Mouse (Mus musculus) heart, postnatal 0 days (tissue): Measurements from ENCODE around the gene Tcerg1l.

ENCODE experiments used
- CTCF ChIP-seq: IDR thresholded peaks from 2 replicates; pipeline ENCODE4 v1.5.1; 2016; ENCODE audit warnings: antibody characterized with exemption, control low read depth, low read depth
- EP300 ChIP-seq: IDR thresholded peaks from 2 replicates; pipeline ENCODE4 v1.6.1; 2016; ENCODE audit warnings: antibody characterized with exemption, low read depth

GRCm38 (mm10) chr7:138427441-138427840 is 29.9 kb upstream of the Tcerg1l start:
- TF ChIP-seq EP300, result no peak
- TF ChIP-seq CTCF, result no peak
